11 mouse cellular contexts compared by ENCODE assay signal in genomic region chr8:121532381-121532780, GRCm38 (mm10). TPM values are rescaled to one million over a fixed set of nuclear protein-coding genes. Genes with fewer than 3 reads are reported as not detected.
DNase-seq lines count a peak whose midpoint lies in the region; TF ChIP-seq lines count a peak whose summit lies in the region.
"Had no signal": no experiment of that assay in that cellular context is flagged by ENCODE, and none has a peak within 500 bp of the region (broad histone marks: within the 10 kb centered on the region; RNA-seq: fewer than 3 reads in every experiment).

No protein-coding gene starts in this region.

- TF ChIP-seq POLR2A in lung, adult 2 months (IDR thresholded peaks at IDR 0.05; ENCODE audit: borderline replicate concordance, extremely low read depth, low read depth, low read length): no peak

- no peaks in the 10 kb centered on the region for H3K4me1 ChIP-seq in lung, adult 2 months (ENCODE audit: control insufficient read depth, insufficient read depth, low read length)

- peak; percentile 47 to 65 for DNase-seq in cerebellum, postnatal 14 days
- DNase-seq in cerebellum, adult 18-20 months: no peak
- DNase-seq in lung, adult 2 months: no peak
- no peak for DNase-seq in lung, adult 18-20 months
- peak; percentile 45 for DNase-seq in embryo, embryonic 11 days
- peak; percentile 67 for DNase-seq in mesoderm, embryonic 11.5 days (ENCODE audit: low read depth, low spot score)
- DNase-seq in ovary, postnatal 36 days (ENCODE audit: low spot score): no peak
- DNase-seq in left cerebral cortex, adult 8-10 months (ENCODE audit: low spot score in 2 of 2): no peak

- no peak overlapping the region for H3K4me3 ChIP-seq in lung, adult 2 months (replicated peaks; ENCODE audit: extremely low read depth, low read depth, low read length)

- peak; percentile 56 for TF ChIP-seq CTCF in lung, adult 2 months (IDR thresholded peaks at IDR 0.05; ENCODE audit: insufficient read depth, low read length)

- WGBS in lung, adult 2 months: 43% methylated on average over 5 of the region's 5 CpGs

RNA-seq across cellular contexts. Expression of gene 1700018B08Rik, which starts 11.7 kb away (rescaled TPM):
- polyA plus RNA-seq in lung, adult 2 months (2012; rRNA removed): not detected in 2 replicates
- not detected for total RNA-seq in left cerebral cortex, adult 8-10 months (2022)
- total RNA-seq: G1E had no signal
- polyA plus RNA-seq: frontal cortex, adult 2 months; G1E; lung, embryonic 16.5 days had no signal

RNA-seq across cellular contexts. Expression of gene Fbxo31, which starts 46.2 kb away (rescaled TPM):
- 48.2 and 49.9 TPM in 2 replicates for polyA plus RNA-seq in lung, adult 2 months (2012; rRNA removed)
- total RNA-seq in left cerebral cortex, adult 8-10 months (2022): 100 to 1,000 TPM in 3 of 4 experiments, 10 to 100 TPM in 1; 94.5 to 107 (median 104) TPM

RNA-seq across cellular contexts. Expression of gene Map1lc3b, which starts 57.8 kb away (rescaled TPM):
- polyA plus RNA-seq in lung, adult 2 months (2012; rRNA removed): 106 and 140 TPM in 2 replicates
- total RNA-seq in left cerebral cortex, adult 8-10 months (2022): 100 to 1,000 TPM; 159 to 187 (median 173) TPM

Comparison
In these comparisons a context has a peak if more than half of its experiments do, and no peak if none do; other contexts are left out.
1. DNase-seq: peak in cerebellum, postnatal 14 days (2 of 2), embryo, embryonic 11 days (single experiment) and mesoderm, embryonic 11.5 days (single experiment); none in cerebellum, adult 18-20 months (0 of 2), lung, adult 2 months (single experiment), lung, adult 18-20 months (0 of 2), ovary, postnatal 36 days (single experiment) and left cerebral cortex, adult 8-10 months (0 of 2).